Mouse (Mus musculus) T-helper 17 cell (primary cell): ENCODE results near the gene Cldn9.

Source experiments
- in situ Hi-C, 2 experiments: fragments of 300-600 bp; cut with MboI, MseI; formaldehyde crosslinking; loops; 1 replicate in 1 of 2; 2 replicates in 1 of 2; pipeline ENCODE4 v1.15.1; 2025; ENCODE audit warnings: high pct_unique_total_duplicates in 2 of 2

Cldn9 gene

GRCm38 (mm10) chr17:23681086-23681485 is 2.7 kb downstream of the Cldn9 start:
- in situ Hi-C loops, result no loop called here

GRCm38 (mm10) chr17:23680336-23680735 is 3.5 kb downstream of the Cldn9 start:
- in situ Hi-C loops, result no loop called here

GRCm38 (mm10) chr17:23679127-23679835 is 4.5 kb downstream of the Cldn9 start, which contains the start of gene Cldn6:
Cldn6 (plus strand) TSS chr17:23679249.
- in situ Hi-C loops, result no loop called here

GRCm38 (mm10) chr17:23677236-23677679 is 6.6 kb downstream of the Cldn9 start, which contains the start of gene Tnfrsf12a:
Tnfrsf12a (minus strand) TSS chr17:23677468.
- in situ Hi-C loops, result no loop called here

GRCm38 (mm10) chr17:23676473-23677031 is 7.3 kb downstream of the Cldn9 start:
- in situ Hi-C loops, result no loop called here

- in situ Hi-C loops, result no loop called here
Measured at GRCm38 (mm10) chr17:23675564-23676281, 8.1 kb downstream of the Cldn9 start.

GRCm38 (mm10) chr17:23675127-23675526 is 8.7 kb downstream of the Cldn9 start:
- in situ Hi-C loops, result no loop called here

GRCm38 (mm10) chr17:23674271-23674952 is 9.4 kb downstream of the Cldn9 start:
- in situ Hi-C loops, result no loop called here

GRCm38 (mm10) chr17:23673424-23674073 is 10.3 kb downstream of the Cldn9 start, which contains the start of the genes Hcfc1r1 and Thoc6:
Hcfc1r1 (plus strand) TSS chr17:23673596.
Thoc6 (minus strand) TSS chr17:23673882.
- in situ Hi-C loops, result no loop called here

GRCm38 (mm10) chr17:23672761-23673160 is 11.1 kb downstream of the Cldn9 start:
- in situ Hi-C loops, result no loop called here

- in situ Hi-C loops, result no loop called here
Measured at GRCm38 (mm10) chr17:23671519-23671918, 12.3 kb downstream of the Cldn9 start.

- in situ Hi-C loops, result no loop called here
Measured at GRCm38 (mm10) chr17:23670516-23671074, 13.2 kb downstream of the Cldn9 start.

- in situ Hi-C loops, result loop anchor here (5.0 kb wide), 1 partner anchor 42 kb away; no protein-coding TSS in a partner anchor
Measured at GRCm38 (mm10) chr17:23665511-23665910, 18.3 kb downstream of the Cldn9 start.

GRCm38 (mm10) chr17:23664556-23665021 is 19.2 kb downstream of the Cldn9 start:
- in situ Hi-C loops, result loop anchor here (5.0 kb wide), 1 partner anchor 43 kb away; no protein-coding TSS in a partner anchor

GRCm38 (mm10) chr17:23661526-23661925 is 22.3 kb downstream of the Cldn9 start:
- in situ Hi-C loops, result no loop called here

GRCm38 (mm10) chr17:23660876-23661200 is 23.0 kb downstream of the Cldn9 start:
- in situ Hi-C loops, result no loop called here

GRCm38 (mm10) chr17:23660117-23660875 is 23.5 kb downstream of the Cldn9 start, which contains the start of gene Bicdl2:
Bicdl2 (plus strand) TSS chr17:23660506.
- in situ Hi-C loops, result no loop called here

- in situ Hi-C loops, result no loop called here
Measured at GRCm38 (mm10) chr17:23658450-23658849, 25.4 kb downstream of the Cldn9 start.

- in situ Hi-C loops, result no loop called here
Measured at GRCm38 (mm10) chr17:23654410-23654809, 29.4 kb downstream of the Cldn9 start.

- in situ Hi-C loops, result no loop called here
Measured at GRCm38 (mm10) chr17:23654001-23654400, 29.8 kb downstream of the Cldn9 start.
